Mouse (Mus musculus) intestine, embryonic 15.5 days (tissue): Measurements from ENCODE around the gene Dmc1. TPM values are rescaled to one million over a fixed set of nuclear protein-coding genes. Genes with fewer than 3 reads are reported as not detected.
A peak's percentile ranks its signal among the peaks of the same experiment; 100 is the strongest.

Experiments used
- ATAC-seq: fragments of 200-750 bp; cut with Nextera tagmentation; 2 replicates; pipeline ENCODE4 v1.8.0; 2017; ENCODE audit warnings: moderate TSS enrichment, moderate library complexity
- H3K27ac ChIP-seq: fragments of 300-500 bp; sonication (generic); 2 replicates; pipeline ENCODE4 v1.5.1; 2015; ENCODE audit warnings: mild to moderate bottlenecking, inconsistent platforms
- H3K27me3 ChIP-seq: fragments of 300-500 bp; sonication (generic); replicated peaks from 2 replicates; pipeline ENCODE4 v1.6.1; 2015; ENCODE audit warnings: inconsistent platforms
- H3K36me3 ChIP-seq: fragments of 300-500 bp; sonication (generic); 2 replicates; pipeline ENCODE4 v1.6.1; 2015; ENCODE audit warnings: inconsistent platforms
- H3K4me1 ChIP-seq: fragments of 300-500 bp; sonication (generic); replicated peaks from 2 replicates; pipeline ENCODE4 v1.6.1; 2015; ENCODE audit warnings: inconsistent platforms
- H3K4me2 ChIP-seq: fragments of 300-500 bp; sonication (generic); replicated peaks from 2 replicates; pipeline ENCODE4 v1.6.1; 2015; ENCODE audit warnings: mild to moderate bottlenecking, inconsistent platforms
- H3K4me3 ChIP-seq: fragments of 300-500 bp; sonication (generic); replicated peaks from 2 replicates; pipeline ENCODE4 v1.5.1; 2015; ENCODE audit warnings: inconsistent platforms
- H3K9ac ChIP-seq: fragments of 300-500 bp; sonication (generic); 2 replicates; pipeline ENCODE4 v1.6.1; 2015; ENCODE audit warnings: inconsistent platforms
- H3K9me3 ChIP-seq: fragments of 300-500 bp; sonication (generic); 2 replicates; pipeline ENCODE4 v1.6.1; 2016; ENCODE audit warnings: inconsistent platforms
- WGBS: fragments of 180-500 bp; shearing (Covaris S2); methylation state at CpG from one replicate; pipeline ENCODE4 v1.1.7; 2015; 5-methylcytosine and 5-hydroxymethylcytosine counted together
- polyA plus RNA-seq: library from polyadenylated mRNA; unstranded; fragments of >200 nt; fragmentation: Nextera tagmentation; extraction: Ambion mirVana; gene quantifications from 2 replicates; pipeline ENCODE4 v1.2.1, GENCODE M21; 2015

Dmc1 gene
- polyA plus RNA-seq, result 1.3 and 1.8 TPM in 2 replicates

- H3K9me3 ChIP-seq, result no peaks in the 10 kb centered on the region
- H3K9ac ChIP-seq, result peak within 1 kb of the TSS; percentile 44; the same call in 1 of the 2 replicates
- WGBS, result 8% methylated on average over 37 of the region's 37 CpGs
- no peaks in the 10 kb centered on the region for H3K27me3 ChIP-seq
- H3K36me3 ChIP-seq, result no peaks in the 10 kb centered on the region
- H3K4me3 ChIP-seq, result peak within 1 kb of the TSS; percentile 33
- H3K27ac ChIP-seq, result no peak within 1 kb of the TSS
- peak; percentile 70 for ATAC-seq
- peak within 1 kb of the TSS; percentile 64 for H3K4me2 ChIP-seq
- H3K4me1 ChIP-seq, result peaks cover 7% of the 10 kb centered on the region
Observed at GRCm38 (mm10) chr15:79604990-79605665, at the start of gene Dmc1. Gene Dmc1, minus strand, starts transcription at chr15:79605109.

DNA sequence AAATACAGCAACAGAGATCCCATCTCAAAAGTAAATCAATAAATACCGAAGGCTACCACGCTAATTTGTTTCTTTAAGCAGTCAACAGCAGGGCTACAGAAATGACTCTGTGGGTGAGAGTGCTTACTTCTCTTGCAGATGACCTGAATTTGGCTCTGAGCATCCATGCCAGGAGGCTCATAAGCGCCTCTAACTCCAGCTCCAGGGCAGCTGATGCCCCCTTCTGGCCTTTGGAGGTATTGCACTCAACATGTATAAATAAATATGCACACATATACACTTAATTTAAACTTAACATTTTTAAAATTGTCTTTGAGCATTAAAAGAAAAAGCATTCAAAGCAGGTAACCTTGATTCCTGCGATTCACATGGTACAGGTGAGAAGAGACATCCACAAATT, 46.6 kb upstream of the Dmc1 start:
- Histone ChIP-seq H3K27me3 (no peaks in the 10 kb centered on the region), H3K4me3 (no peak overlapping the region), H3K9me3 (no peaks in the 10 kb centered on the region), H3K9ac (no peak overlapping the region), H3K4me2 (no peak overlapping the region), H3K27ac (no peak overlapping the region), H3K4me1 (no peaks in the 10 kb centered on the region), H3K36me3 (no peaks in the 10 kb centered on the region)
- 74% methylated on average over 4 of the region's 4 CpGs for WGBS
- ATAC-seq, result no peak

- Histone ChIP-seq H3K4me1 (no peaks in the 10 kb centered on the region), H3K9me3 (no peaks in the 10 kb centered on the region), H3K4me3 (no peak overlapping the region), H3K27me3 (no peaks in the 10 kb centered on the region), H3K9ac (no peak overlapping the region), H3K27ac (no peak overlapping the region), H3K4me2 (no peak overlapping the region), H3K36me3 (no peaks in the 10 kb centered on the region)
- ATAC-seq, result no peak
Observed at GRCm38 (mm10) chr15:79650569-79650968, 45.7 kb upstream of the Dmc1 start.

DNA sequence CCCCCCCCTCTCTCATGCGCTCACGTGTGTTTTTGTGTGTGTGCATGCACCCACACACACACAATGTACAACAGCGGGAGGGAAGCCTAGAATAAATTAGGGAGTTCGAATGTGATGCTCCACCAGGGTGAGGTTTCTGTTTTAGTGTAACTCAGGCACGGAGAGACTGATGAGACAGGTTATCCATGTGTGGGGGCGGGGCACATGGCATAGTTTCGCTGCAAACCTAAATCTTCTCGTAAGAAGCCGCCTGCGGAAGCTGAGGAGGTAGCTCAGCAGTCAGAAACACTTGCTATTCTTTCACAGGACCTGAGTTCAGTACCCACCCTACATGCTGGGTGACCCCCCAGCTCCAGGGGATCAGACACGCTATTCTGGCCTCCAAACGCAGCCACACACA, 43.2 kb upstream of the Dmc1 start:
- Histone ChIP-seq H3K36me3 (no peaks in the 10 kb centered on the region), H3K9me3 (no peaks in the 10 kb centered on the region)
- no peak for ATAC-seq

DNA sequence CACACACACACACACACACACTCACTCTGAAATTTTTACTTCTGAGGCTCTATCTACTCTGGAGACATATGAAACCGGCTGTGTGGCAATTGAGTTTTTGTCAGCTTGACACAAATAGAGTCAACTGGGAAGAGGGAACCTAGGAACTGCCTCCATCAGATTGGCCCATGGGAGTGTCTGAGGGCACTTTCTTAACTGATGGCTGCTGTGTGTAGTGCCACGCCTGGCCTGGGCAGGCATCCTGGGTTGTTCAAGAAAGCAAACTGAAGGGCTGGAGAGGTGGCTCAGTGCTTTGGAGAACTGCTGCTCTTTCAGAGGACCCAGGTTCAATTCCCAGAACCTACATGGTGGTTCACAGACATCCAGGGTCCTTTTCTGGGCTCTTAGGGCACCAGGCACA, 40.6 kb upstream of the Dmc1 start:
- H3K9ac ChIP-seq, result no peak overlapping the region
- no peak for ATAC-seq
- no peaks in the 10 kb centered on the region for H3K9me3 ChIP-seq
- 85% methylated on average over 2 of the region's 2 CpGs for WGBS
- H3K4me3 ChIP-seq, result no peak overlapping the region
- no peaks in the 10 kb centered on the region for H3K27me3 ChIP-seq
- no peaks in the 10 kb centered on the region for H3K36me3 ChIP-seq
- H3K4me1 ChIP-seq, result no peaks in the 10 kb centered on the region
- no peak overlapping the region for H3K4me2 ChIP-seq
- H3K27ac ChIP-seq, result no peak overlapping the region

More for the DNA sequence above, 43.2 kb upstream of the Dmc1 start:
- Histone ChIP-seq H3K4me1 (no peaks in the 10 kb centered on the region), H3K4me2 (no peak overlapping the region), H3K27me3 (no peaks in the 10 kb centered on the region), H3K4me3 (no peak overlapping the region), H3K27ac (no peak overlapping the region), H3K9ac (no peak overlapping the region)
- WGBS, result 87% methylated on average over 12 of the region's 12 CpGs

DNA sequence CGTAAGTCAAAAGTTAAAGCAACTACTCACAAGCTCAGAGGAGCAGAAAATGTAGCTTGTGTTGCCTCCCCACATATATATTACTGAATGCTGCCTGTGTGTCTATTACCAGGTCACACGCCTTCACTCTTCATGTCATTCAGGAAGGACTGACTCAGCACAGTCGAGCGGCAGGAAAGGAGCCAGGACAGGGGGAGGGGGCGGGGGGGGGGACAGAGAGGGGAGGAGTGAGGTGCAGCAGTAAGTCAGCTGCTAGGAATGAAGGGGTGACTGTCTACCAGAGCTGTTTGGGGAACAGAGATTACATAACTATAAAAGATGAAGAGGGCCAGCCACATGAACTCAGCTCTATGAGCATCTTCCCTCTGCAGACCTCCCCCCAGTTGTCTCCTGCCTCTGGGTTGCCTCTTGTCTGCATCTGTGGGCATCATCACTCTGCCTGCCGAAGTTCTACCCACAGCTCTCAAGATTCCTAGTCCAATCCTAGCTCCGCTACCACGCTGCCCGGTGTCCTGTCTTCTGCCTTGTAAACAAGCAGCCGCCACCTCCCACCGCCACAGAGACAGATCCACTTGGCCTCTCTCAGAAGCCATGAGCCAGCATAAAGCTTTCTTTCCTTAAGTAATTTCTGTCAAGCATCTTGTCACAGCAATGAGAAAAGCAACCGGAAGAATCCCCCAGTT, 36.4 kb upstream of the Dmc1 start:
- Histone ChIP-seq H3K9me3 (no peaks in the 10 kb centered on the region), H3K4me1 (no peaks in the 10 kb centered on the region), H3K4me3 (no peak overlapping the region), H3K36me3 (no peaks in the 10 kb centered on the region), H3K27ac (no peak overlapping the region), H3K9ac (no peak overlapping the region), H3K4me2 (no peak overlapping the region), H3K27me3 (no peaks in the 10 kb centered on the region)
- WGBS, result 63% methylated on average over 11 of the region's 12 CpGs
- no peak for ATAC-seq

DNA sequence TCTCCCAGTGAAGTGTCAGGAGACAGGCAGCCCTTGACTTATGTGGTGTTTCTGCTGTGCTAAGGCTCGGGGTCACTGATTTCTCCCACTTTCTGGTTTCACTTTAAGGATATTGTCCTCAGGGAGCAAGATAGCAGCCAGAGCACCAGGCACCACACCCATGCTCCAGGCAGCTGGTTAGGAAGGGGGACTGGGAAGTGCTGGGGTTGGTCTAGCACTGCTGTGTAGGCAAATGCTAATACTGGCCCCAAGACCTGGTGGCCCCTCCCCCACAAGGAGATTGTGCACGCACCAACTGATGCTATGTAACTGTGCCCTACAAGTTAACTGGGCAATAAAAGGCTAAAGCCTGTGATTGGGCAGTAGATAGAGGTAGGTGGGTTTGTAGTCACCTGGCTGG, 25.6 kb upstream of the Dmc1 start:
- Histone ChIP-seq H3K27ac (no peak overlapping the region), H3K27me3 (no peaks in the 10 kb centered on the region), H3K9ac (no peak overlapping the region), H3K36me3 (no peaks in the 10 kb centered on the region), H3K4me3 (no peak overlapping the region), H3K4me2 (no peak overlapping the region), H3K9me3 (no peaks in the 10 kb centered on the region), H3K4me1 (no peaks in the 10 kb centered on the region)
- 54% methylated on average over 2 of the region's 2 CpGs for WGBS
- ATAC-seq, result no peak

GRCm38 (mm10) chr15:79619770-79620414, 15.0 kb upstream of the Dmc1 start:
- H3K4me1 ChIP-seq, result no peaks in the 10 kb centered on the region
- H3K9ac ChIP-seq, result no peak overlapping the region
- 71% methylated on average over 11 of the region's 11 CpGs for WGBS

GRCm38 (mm10) chr15:79618456-79618855, 13.5 kb upstream of the Dmc1 start:
- no peaks in the 10 kb centered on the region for H3K27me3 ChIP-seq
- no peak overlapping the region for H3K4me3 ChIP-seq
- H3K9me3 ChIP-seq, result no peaks in the 10 kb centered on the region
- no peak overlapping the region for H3K27ac ChIP-seq
- no peak overlapping the region for H3K9ac ChIP-seq
- WGBS, result 86% methylated on average over 7 of the region's 7 CpGs
- no peaks in the 10 kb centered on the region for H3K36me3 ChIP-seq
- H3K4me1 ChIP-seq, result no peaks in the 10 kb centered on the region
- no peak for ATAC-seq
- no peak overlapping the region for H3K4me2 ChIP-seq

More at GRCm38 (mm10) chr15:79619770-79620414, 15.0 kb upstream of the Dmc1 start:
- ATAC-seq, result no peak
- H3K27me3 ChIP-seq, result no peaks in the 10 kb centered on the region
- H3K9me3 ChIP-seq, result no peaks in the 10 kb centered on the region
- H3K4me2 ChIP-seq, result no peak overlapping the region
- no peak overlapping the region for H3K27ac ChIP-seq
- no peaks in the 10 kb centered on the region for H3K36me3 ChIP-seq
- H3K4me3 ChIP-seq, result no peak overlapping the region

GRCm38 (mm10) chr15:79617135-79617534, 12.2 kb upstream of the Dmc1 start:
- H3K9ac ChIP-seq, result no peak overlapping the region
- 83% methylated on average over 11 of the region's 11 CpGs for WGBS
- no peaks in the 10 kb centered on the region for H3K4me1 ChIP-seq
- H3K4me2 ChIP-seq, result no peak overlapping the region
- H3K36me3 ChIP-seq, result no peaks in the 10 kb centered on the region
- no peaks in the 10 kb centered on the region for H3K27me3 ChIP-seq
- H3K9me3 ChIP-seq, result no peaks in the 10 kb centered on the region
- no peak overlapping the region for H3K27ac ChIP-seq
- no peak for ATAC-seq
- H3K4me3 ChIP-seq, result no peak overlapping the region

DNA sequence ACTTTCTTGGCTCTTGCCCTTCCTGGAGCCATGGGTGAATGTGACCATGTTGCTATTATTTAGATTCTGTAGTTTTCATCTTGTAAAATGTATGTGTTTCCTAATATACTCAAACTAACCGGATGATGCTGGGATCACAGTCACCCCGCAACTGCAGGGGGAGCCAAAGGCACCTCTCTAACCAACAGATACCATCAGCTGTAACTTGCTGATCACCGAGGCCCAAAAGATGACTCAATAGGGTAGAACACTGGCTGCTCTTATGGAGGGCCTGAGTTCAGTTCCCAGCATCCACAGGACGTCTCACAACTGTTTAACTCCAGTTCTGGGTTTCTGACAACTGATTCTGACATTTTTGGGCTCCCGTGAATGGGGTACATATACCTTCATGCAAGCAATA, 11.8 kb upstream of the Dmc1 start:
- 87% methylated on average over 5 of the region's 5 CpGs for WGBS
- H3K27ac ChIP-seq, result no peak overlapping the region
- no peaks in the 10 kb centered on the region for H3K4me1 ChIP-seq
- H3K36me3 ChIP-seq, result no peaks in the 10 kb centered on the region
- no peaks in the 10 kb centered on the region for H3K27me3 ChIP-seq
- no peak overlapping the region for H3K4me3 ChIP-seq
- no peak overlapping the region for H3K4me2 ChIP-seq
- H3K9ac ChIP-seq, result no peak overlapping the region
- ATAC-seq, result no peak
- H3K9me3 ChIP-seq, result no peaks in the 10 kb centered on the region

- no peaks in the 10 kb centered on the region for H3K9me3 ChIP-seq
- ATAC-seq, result no peak
- 75% methylated on average over 7 of the region's 7 CpGs for WGBS
- no peaks in the 10 kb centered on the region for H3K27me3 ChIP-seq
- no peak overlapping the region for H3K4me2 ChIP-seq
- no peaks in the 10 kb centered on the region for H3K4me1 ChIP-seq
- H3K36me3 ChIP-seq, result no peaks in the 10 kb centered on the region
- H3K27ac ChIP-seq, result no peak overlapping the region
- H3K9ac ChIP-seq, result no peak overlapping the region
- no peak overlapping the region for H3K4me3 ChIP-seq
Observed at GRCm38 (mm10) chr15:79615501-79615900, 10.6 kb upstream of the Dmc1 start.
